Mouse (Mus musculus): ENCODE results near the gene Fmnl1.

The Fmnl1 gene

GRCm38 (mm10) chr11:103170494-103171285, at the start of gene Fmnl1:
TSS of gene Fmnl1 (plus strand) at chr11:103171107.
- DNase-seq = peak; percentile 63

GRCm38 (mm10) chr11:103131701-103132575, 39.0 kb upstream of the Fmnl1 start, which contains the start of gene Hexim2:
TSS of gene Hexim2 (plus strand) at chr11:103132429.
- DNase-seq = peak; percentile 60

- DNase-seq = peak; percentile 100
Measured at GRCm38 (mm10) chr11:103132576-103133455, 38.1 kb upstream of the Fmnl1 start.

GRCm38 (mm10) chr11:103133456-103134185, 37.3 kb upstream of the Fmnl1 start:
- DNase-seq = no peak

- no peak for DNase-seq
Measured at GRCm38 (mm10) chr11:103134221-103134620, 36.7 kb upstream of the Fmnl1 start.

- DNase-seq = no peak
Measured at GRCm38 (mm10) chr11:103136039-103136577, 34.8 kb upstream of the Fmnl1 start.

GRCm38 (mm10) chr11:103139951-103140762, 30.8 kb upstream of the Fmnl1 start:
- no peak for DNase-seq

- DNase-seq = peak; percentile 46
Measured at GRCm38 (mm10) chr11:103140763-103141100, 30.2 kb upstream of the Fmnl1 start.

GRCm38 (mm10) chr11:103141101-103141943, 29.6 kb upstream of the Fmnl1 start:
- DNase-seq = peak; percentile 77

- no peak for DNase-seq
Measured at GRCm38 (mm10) chr11:103141944-103142255, 29.0 kb upstream of the Fmnl1 start.

- peak; percentile 81 for DNase-seq
Measured at GRCm38 (mm10) chr11:103142441-103143182, 28.3 kb upstream of the Fmnl1 start.

GRCm38 (mm10) chr11:103144309-103145285, 26.3 kb upstream of the Fmnl1 start:
- DNase-seq = no peak

GRCm38 (mm10) chr11:103146386-103146785, 24.5 kb upstream of the Fmnl1 start:
- no peak for DNase-seq

GRCm38 (mm10) chr11:103147766-103148165, 23.1 kb upstream of the Fmnl1 start:
- DNase-seq = no peak

- DNase-seq = no peak
Measured at GRCm38 (mm10) chr11:103149771-103150170, 21.1 kb upstream of the Fmnl1 start.

- DNase-seq = peak; percentile 99
Measured at GRCm38 (mm10) chr11:103158621-103159478, 12.1 kb upstream of the Fmnl1 start.

- DNase-seq = no peak
Measured at GRCm38 (mm10) chr11:103160738-103161137, 10.2 kb upstream of the Fmnl1 start.
